Comparison of ENCODE assay signal across 33 mouse cellular contexts in genomic region chr13:41153146-41153545, GRCm38 (mm10). TPM values are rescaled to one million over a fixed set of nuclear protein-coding genes. Genes with fewer than 3 reads are reported as not detected.
DNase-seq lines count a peak whose midpoint lies in the region; TF ChIP-seq lines count a peak whose summit lies in the region.
"Had no signal": no experiment of that assay in that cellular context is flagged by ENCODE, and none has a peak within 500 bp of the region (broad histone marks: within the 10 kb centered on the region; RNA-seq: fewer than 3 reads in every experiment).

No protein-coding gene starts in this region.

- H3K36me3 ChIP-seq in CH12.LX (replicated peaks in 1 of 2; ENCODE audit: control insufficient read depth in 1 of 2, insufficient read depth in 1 of 2, low read length in 1 of 2) (no peaks in the 10 kb centered on the region), E14TG2a.4 (ENCODE audit: insufficient read depth, low read length) (no peaks in the 10 kb centered on the region), ES-E14 (ENCODE audit: control insufficient read depth, insufficient read depth, low read length, poor library complexity, severe bottlenecking) (no peaks in the 10 kb centered on the region)
- H3K36me3 ChIP-seq: embryonic facial prominence, embryonic 13.5 days; forebrain, embryonic 12.5 days; forebrain, embryonic 15.5 days; G1E; heart, embryonic 10.5 days; hindbrain, embryonic 12.5 days; hindbrain, embryonic 15.5 days had no signal

- no peak for DNase-seq in CH12.LX (ENCODE audit: extremely low read depth)
- no peak for DNase-seq in ES-E14 (ENCODE audit: low read depth, low spot score)
- DNase-seq in spleen, adult 12 weeks (ENCODE audit: low spot score): no peak
- no peak for DNase-seq in retina, embryonic 14.5 days (ENCODE audit: low spot score)
- DNase-seq in adrenal gland, postnatal 10 days: no peak
- DNase-seq: adrenal gland, adult 8-10 months; adrenal gland, postnatal 36 days; cerebellum, adult 18-20 months; cerebellum, adult 9-10 months; cerebellum, postnatal 25 days; gastrocnemius, postnatal 25 days; heart, adult 2 months had no signal

- TF ChIP-seq POLR2A in CH12.LX (IDR thresholded peaks at IDR 0.05; ENCODE audit: low read depth, low read length): no peak

- dilution Hi-C loops in CH12.LX (cut with MboI; ENCODE audit: extremely low pct_ligation_motif_present, extremely low pct_unique_long_range_greater_than_20kb, low sequenced_read_pairs): no loop called here

- H3K9me3 ChIP-seq in CH12.LX (replicated peaks; ENCODE audit: low read length) (no peaks in the 10 kb centered on the region), E14TG2a.4 (ENCODE audit: low read length) (no peaks in the 10 kb centered on the region), ES-E14 (ENCODE audit: control insufficient read depth, insufficient read depth, low read depth, low read length) (no peaks in the 10 kb centered on the region)
- H3K9me3 ChIP-seq: embryonic facial prominence, embryonic 13.5 days; forebrain, embryonic 12.5 days; forebrain, embryonic 15.5 days; G1E; heart, embryonic 10.5 days; hindbrain, embryonic 12.5 days; hindbrain, embryonic 15.5 days had no signal

- no peak for TF ChIP-seq RAD21 in CH12.LX (IDR thresholded peaks at IDR 0.05; ENCODE audit: low read depth, low read length)

- H3K4me1 ChIP-seq in CH12.LX (ENCODE audit: control insufficient read depth in 1 of 2, insufficient read depth in 2 of 2) (0 out of 4 replicates have a peak, but pooled peaks cover 0 to 5% of the 10 kb centered on the region in 2 experiments), E14TG2a.4 (replicated peaks; ENCODE audit: low read depth, low read length) (peaks cover 45% of the 10 kb centered on the region), ES-E14 (ENCODE audit: control insufficient read depth in 2 of 2, insufficient read depth in 2 of 2, low read length in 2 of 2, poor library complexity in 1 of 2) (peaks cover 3 to 5% of the 10 kb centered on the region in 2 experiments; a peak in 3 of 4 replicates)
- H3K4me1 ChIP-seq: embryonic facial prominence, embryonic 13.5 days; forebrain, embryonic 12.5 days; forebrain, embryonic 15.5 days; heart, embryonic 10.5 days; hindbrain, embryonic 12.5 days; hindbrain, embryonic 15.5 days had no signal

- no peak for TF ChIP-seq EP300 in CH12.LX (IDR thresholded peaks at IDR 0.05; ENCODE audit: low read length)

- TF ChIP-seq CTCF in CH12.LX (conservative IDR thresholded peaks at IDR 0.05 in 1 of 2, IDR thresholded peaks at IDR 0.05 in 1 of 2; ENCODE audit: low read depth in 2 of 2, low read length in 2 of 2) (no peak), E14TG2a.4 (conservative IDR thresholded peaks at IDR 0.05; ENCODE audit: low read length) (no peak)

- in situ Hi-C loops in CH12.LX (cut with MboI; ENCODE audit: low pct_ligation_motif_present, low pct_unique_long_range_greater_than_20kb, low sequenced_read_pairs) (no loop called here), ES-E14 (cut with MboI; ENCODE audit: low sequenced_read_pairs in 2 of 2, unreplicated experiment in 2 of 2) (no loop called here)

- H3K4me3 ChIP-seq in CH12.LX (replicated peaks in 1 of 3; ENCODE audit: low read depth in 2 of 3, low read length in 2 of 3, poor library complexity in 1 of 3): no peak overlapping the region
- H3K4me3 ChIP-seq in E14TG2a.4 (replicated peaks; ENCODE audit: low read length): peak overlapping the region; percentile 52
- peak overlapping the region; percentile 29 to 35; a peak in 2 of 4 replicates for H3K4me3 ChIP-seq in ES-E14 (ENCODE audit: insufficient read depth in 1 of 2, low read depth in 1 of 2, low read length in 2 of 2, poor library complexity in 1 of 2, severe bottlenecking in 1 of 2)
- H3K4me3 ChIP-seq: embryonic facial prominence, embryonic 13.5 days; erythroblast, embryonic 14.5 days; forebrain, embryonic 12.5 days; forebrain, embryonic 15.5 days; heart, adult 2 months; heart, embryonic 10.5 days; hindbrain, embryonic 12.5 days; hindbrain, embryonic 15.5 days had no signal

- no peak overlapping the region for H3K9ac ChIP-seq in CH12.LX (ENCODE audit: insufficient read depth, low read depth)
- H3K9ac ChIP-seq in ES-E14 (ENCODE audit: insufficient read depth, low read depth, low read length, poor library complexity, severe bottlenecking): no peak overlapping the region
- H3K9ac ChIP-seq: embryonic facial prominence, embryonic 13.5 days; forebrain, embryonic 12.5 days; forebrain, embryonic 15.5 days; hindbrain, embryonic 12.5 days; hindbrain, embryonic 15.5 days had no signal

- H3K79me2 ChIP-seq in CH12.LX (replicated peaks; ENCODE audit: control insufficient read depth, extremely low read depth, insufficient read depth, poor library complexity, severe bottlenecking): no peaks in the 10 kb centered on the region

- no peaks in the 10 kb centered on the region for H3K27me3 ChIP-seq in CH12.LX (replicated peaks)
- no peaks in the 10 kb centered on the region for H3K27me3 ChIP-seq in E14TG2a.4 (ENCODE audit: insufficient read depth, low read length)
- H3K27me3 ChIP-seq: embryonic facial prominence, embryonic 13.5 days; forebrain, embryonic 12.5 days; forebrain, embryonic 15.5 days; hindbrain, embryonic 12.5 days; hindbrain, embryonic 15.5 days had no signal

- H3K27ac ChIP-seq in CH12.LX (ENCODE audit: insufficient read depth, low read depth): no peak overlapping the region
- H3K27ac ChIP-seq in ES-E14 (ENCODE audit: insufficient read depth, low read depth, low read length, poor library complexity, severe bottlenecking): no peak overlapping the region
- H3K27ac ChIP-seq: embryonic facial prominence, embryonic 13.5 days; forebrain, embryonic 12.5 days; forebrain, embryonic 15.5 days; heart, adult 2 months; heart, embryonic 10.5 days; hindbrain, embryonic 12.5 days; hindbrain, embryonic 15.5 days had no signal

- H3K4me2 ChIP-seq in CH12.LX (ENCODE audit: insufficient read depth, low read depth, poor library complexity, severe bottlenecking): 0 out of 2 replicates have a peak overlapping the region, but pooled peaks have one; percentile 11
- H3K4me2 ChIP-seq: embryonic facial prominence, embryonic 13.5 days; forebrain, embryonic 12.5 days; forebrain, embryonic 15.5 days; hindbrain, embryonic 12.5 days; hindbrain, embryonic 15.5 days had no signal

TF ChIP-seq in CH12.LX, 34 proteins besides CTCF, POLR2A, EP300 and RAD21:
- TF ChIP-seq IRF4 (IDR thresholded peaks at IDR 0.05; ENCODE audit: low read depth, low read length) (no peak), BHLHE40 (IDR thresholded peaks at IDR 0.05; ENCODE audit: low read depth, low read length) (no peak), MAZ (IDR thresholded peaks at IDR 0.05; ENCODE audit: low read depth, low read length) (no peak), SIN3A (IDR thresholded peaks at IDR 0.05; ENCODE audit: low read length) (no peak)

TF ChIP-seq in ES-E14, 5 proteins besides CTCF, POLR2A, EP300 and RAD21:
- TF ChIP-seq CHD2 (IDR thresholded peaks at IDR 0.05; ENCODE audit: low read depth, low read length): no peak
- TF ChIP-seq ZC3H11A (IDR thresholded peaks at IDR 0.05; ENCODE audit: borderline replicate concordance, low read depth, low read length): no peak
- no peak for TF ChIP-seq ZNF384 (IDR thresholded peaks at IDR 0.05; ENCODE audit: low read depth, low read length)
- TF ChIP-seq HCFC1 (IDR thresholded peaks at IDR 0.05; ENCODE audit: borderline replicate concordance, insufficient read depth, low read length): no peak
- no peak for TF ChIP-seq MAFK (IDR thresholded peaks at IDR 0.05; ENCODE audit: insufficient read depth, low read depth, low read length)

RNA-seq across cellular contexts. Expression of gene Sycp2l, which starts 39.0 kb away (rescaled TPM):
- total RNA-seq in CH12.LX (2012; rRNA removed) (0.21 TPM in 1 of 2 replicates, not detected in the other), CH12.LX (2014; rRNA removed) (0.36 and 1.0 TPM in 2 replicates), ES-E14 (2012; rRNA removed) (0.85 and 2.0 TPM in 2 replicates)
- polyA plus RNA-seq in CH12.LX (2012; ENCODE audit: insufficient read length, low read depth): 1.3 and 1.9 TPM in 2 replicates
- total RNA-seq in adrenal gland, postnatal 10 days (2021): not detected
- total RNA-seq: adrenal gland, adult 8-10 months; adrenal gland, postnatal 36 days; common myeloid progenitor, adult 5-6 weeks; G1E; gastrocnemius, adult 8-10 months; heart, adult 2 months; heart, postnatal 25 days; hematopoietic stem cell, adult 5-6 weeks had no signal
- polyA plus RNA-seq: C2C12; CD4-positive, CD25-positive, alpha-beta regulatory T cell, adult 4 months; erythroblast, embryonic 14.5 days; forebrain, embryonic 12.5 days; forebrain, embryonic 15.5 days; G1E; gonadal fat pad, adult 2 months; heart, adult 2 months; heart, embryonic 10.5 days; heart, embryonic 14.5 days; heart, postnatal 0 days; hindbrain, embryonic 12.5 days; hindbrain, embryonic 15.5 days; intestine, postnatal 0 days; Patski had no signal

RNA-seq across cellular contexts. Expression of gene Gcm2, which starts 42.3 kb away (rescaled TPM):
- total RNA-seq in CH12.LX (2012; rRNA removed) (1.4 and 2.4 TPM in 2 replicates), CH12.LX (2014; rRNA removed) (8.0 and 8.7 TPM in 2 replicates), ES-E14 (2012; rRNA removed) (0.37 and 0.40 TPM in 2 replicates)
- 7.2 and 9.0 TPM in 2 replicates for polyA plus RNA-seq in CH12.LX (2012; ENCODE audit: insufficient read length, low read depth)
- total RNA-seq in adrenal gland, postnatal 10 days (2021): not detected
- total RNA-seq: adrenal gland, adult 8-10 months; adrenal gland, postnatal 36 days; common myeloid progenitor, adult 5-6 weeks; G1E; gastrocnemius, adult 8-10 months; gastrocnemius, postnatal 25 days; heart, adult 2 months; heart, postnatal 25 days; hematopoietic stem cell, adult 5-6 weeks had no signal
- polyA plus RNA-seq: C2C12; embryonic facial prominence, embryonic 13.5 days; erythroblast, embryonic 14.5 days; forebrain, embryonic 12.5 days; forebrain, embryonic 15.5 days; G1E; gonadal fat pad, adult 2 months; heart, adult 2 months; heart, embryonic 14.5 days; heart, postnatal 0 days; hindbrain, embryonic 12.5 days; hindbrain, embryonic 15.5 days; intestine, embryonic 14.5 days; intestine, postnatal 0 days; Patski had no signal

Comparison
In these comparisons a context has a peak if more than half of its experiments do, and no peak if none do; other contexts are left out.
1. H3K4me3 ChIP-seq: peak in E14TG2a.4 (single experiment) and ES-E14 (2 of 2); none in CH12.LX (0 of 3).